Mouse (Mus musculus) central nervous system, embryonic 18 days (tissue): Measurements from ENCODE around the gene Tnfrsf9. TPM values are rescaled to one million over a fixed set of nuclear protein-coding genes. Genes with fewer than 3 reads are reported as not detected.

Experiments
- polyA plus RNA-seq: library from polyadenylated mRNA; depleted of rRNA; stranded (reverse); fragments of >200 nt; gene quantifications from 2 replicates; pipeline ENCODE4 v1.2.3, GENCODE M21; 2012; rRNA removed

Tnfrsf9 gene
- 0.25 and 0.31 TPM in 2 replicates for polyA plus RNA-seq

GRCm38 (mm10) chr4:150914290-150914733 is at the start of gene Tnfrsf9, which contains the start of gene Park7:
Tnfrsf9 (plus strand) TSS chr4:150914562.
Park7 (minus strand) TSS chr4:150914437.

Other genes with a start within 250 kb of the Tnfrsf9 start
- gene Errfi1, start 60.6 kb upstream of the Tnfrsf9 start, polyA plus RNA-seq, result 19.3 and 24.3 TPM in 2 replicates
- gene Park7, start 125 bp upstream of the Tnfrsf9 start, polyA plus RNA-seq, result 325 and 354 TPM in 2 replicates
- not detected in 2 replicates for gene Uts2, start 82.5 kb downstream of the Tnfrsf9 start, polyA plus RNA-seq
- gene Per3, start 130.1 kb downstream of the Tnfrsf9 start, polyA plus RNA-seq, result 4.1 and 4.4 TPM in 2 replicates
- gene Vamp3, start 143.4 kb downstream of the Tnfrsf9 start, polyA plus RNA-seq, result 46.4 and 49.0 TPM in 2 replicates
- gene Gm13090, start 175.0 kb downstream of the Tnfrsf9 start, polyA plus RNA-seq, result not detected in 2 replicates